Mouse (Mus musculus): ENCODE results near the gene Ctrc. TPM values are rescaled to one million over a fixed set of nuclear protein-coding genes. Genes with fewer than 3 reads are reported as not detected.
A peak's percentile ranks its signal among the peaks of the same experiment; 100 is the strongest.

Gene Ctrc
- polyA plus RNA-seq (2016; fragmentation: Nextera tagmentation; extraction: Ambion mirVana): not detected in 2 replicates

GRCm38 (mm10) chr4:141845999-141846398 is at the start of gene Ctrc:
Gene Ctrc, minus strand, starts transcription at chr4:141846359.
- no peak within 1 kb of the TSS for H3K27ac ChIP-seq
- no peaks in the 10 kb centered on the region for H3K36me3 ChIP-seq
- no peak for DNase-seq (ENCODE audit: low spot score)
- WGBS: 85% methylated on average over 6 of the region's 6 CpGs
- H3K4me1 ChIP-seq: no peaks in the 10 kb centered on the region
- H3K27me3 ChIP-seq (ENCODE audit: insufficient read depth, poor library complexity, severe bottlenecking): no peaks in the 10 kb centered on the region
- H3K9me3 ChIP-seq: no peaks in the 10 kb centered on the region
- H3K4me3 ChIP-seq: no peak within 1 kb of the TSS

GRCm38 (mm10) chr4:141895772-141896171 is 49.6 kb upstream of the Ctrc start:
- H3K36me3 ChIP-seq: no peaks in the 10 kb centered on the region
- no peak for DNase-seq (ENCODE audit: low spot score)
- H3K4me3 ChIP-seq: no peak overlapping the region
- peaks cover 49% of the 10 kb centered on the region for H3K4me1 ChIP-seq
- 0 out of 2 replicates have a peak overlapping the region, but pooled peaks have one; percentile 18 for H3K27ac ChIP-seq
- 48% methylated on average over 12 of the region's 12 CpGs for WGBS
- H3K9me3 ChIP-seq: no peaks in the 10 kb centered on the region
- H3K27me3 ChIP-seq (ENCODE audit: insufficient read depth, poor library complexity, severe bottlenecking): no peaks in the 10 kb centered on the region

GRCm38 (mm10) chr4:141893157-141893784 is 47.1 kb upstream of the Ctrc start:
- H3K9me3 ChIP-seq: no peaks in the 10 kb centered on the region
- H3K36me3 ChIP-seq: no peaks in the 10 kb centered on the region
- peaks cover 28% of the 10 kb centered on the region for H3K4me1 ChIP-seq
- H3K27me3 ChIP-seq (ENCODE audit: insufficient read depth, poor library complexity, severe bottlenecking): no peaks in the 10 kb centered on the region
- DNase-seq (ENCODE audit: low spot score): no peak
- H3K4me3 ChIP-seq: no peak overlapping the region
- no peak overlapping the region for H3K27ac ChIP-seq
- WGBS: 83% methylated on average over 8 of the region's 8 CpGs

GRCm38 (mm10) chr4:141886385-141886968 is 40.3 kb upstream of the Ctrc start:
- Histone ChIP-seq H3K27ac (peak overlapping the region; percentile 81), H3K4me3 (no peak overlapping the region), H3K27me3 (ENCODE audit: insufficient read depth, poor library complexity, severe bottlenecking) (no peaks in the 10 kb centered on the region), H3K36me3 (no peaks in the 10 kb centered on the region), H3K9me3 (no peaks in the 10 kb centered on the region), H3K4me1 (peaks cover 58% of the 10 kb centered on the region)
- WGBS: 26% methylated on average over 6 of the region's 6 CpGs
- DNase-seq (ENCODE audit: low spot score): no peak

GRCm38 (mm10) chr4:141885451-141885850 is 39.3 kb upstream of the Ctrc start:
- peak overlapping the region; percentile 81 for H3K27ac ChIP-seq
- H3K9me3 ChIP-seq: no peaks in the 10 kb centered on the region
- 48% methylated on average over 9 of the region's 9 CpGs for WGBS
- DNase-seq (ENCODE audit: low spot score): no peak
- no peaks in the 10 kb centered on the region for H3K27me3 ChIP-seq (ENCODE audit: insufficient read depth, poor library complexity, severe bottlenecking)
- no peaks in the 10 kb centered on the region for H3K36me3 ChIP-seq
- peaks cover 67% of the 10 kb centered on the region for H3K4me1 ChIP-seq
- peak overlapping the region; percentile 36 for H3K4me3 ChIP-seq

GRCm38 (mm10) chr4:141882858-141883257 is 36.7 kb upstream of the Ctrc start:
- Histone ChIP-seq H3K9me3 (no peaks in the 10 kb centered on the region), H3K27ac (peak overlapping the region; percentile 76), H3K36me3 (no peaks in the 10 kb centered on the region), H3K4me1 (peaks cover 83% of the 10 kb centered on the region), H3K27me3 (ENCODE audit: insufficient read depth, poor library complexity, severe bottlenecking) (no peaks in the 10 kb centered on the region), H3K4me3 (peak overlapping the region; percentile 13; the same call in 1 of the 2 replicates)
- DNase-seq (ENCODE audit: low spot score): no peak
- WGBS: 41% methylated on average over 7 of the region's 7 CpGs

GRCm38 (mm10) chr4:141881950-141882349 is 35.8 kb upstream of the Ctrc start:
- no peak for DNase-seq (ENCODE audit: low spot score)
- Histone ChIP-seq H3K4me1 (peaks cover 76% of the 10 kb centered on the region), H3K4me3 (no peak overlapping the region), H3K36me3 (no peaks in the 10 kb centered on the region), H3K27me3 (ENCODE audit: insufficient read depth, poor library complexity, severe bottlenecking) (no peaks in the 10 kb centered on the region), H3K27ac (peak overlapping the region; percentile 76), H3K9me3 (no peaks in the 10 kb centered on the region)
- 30% methylated on average over 5 of the region's 5 CpGs for WGBS

- peaks cover 72% of the 10 kb centered on the region for H3K4me1 ChIP-seq
- DNase-seq (ENCODE audit: low spot score): no peak
Observed at GRCm38 (mm10) chr4:141881289-141881914, 35.2 kb upstream of the Ctrc start.

GRCm38 (mm10) chr4:141879875-141880274 is 33.7 kb upstream of the Ctrc start:
- 35% methylated on average over 9 of the region's 9 CpGs for WGBS
- Histone ChIP-seq H3K9me3 (no peaks in the 10 kb centered on the region), H3K27me3 (ENCODE audit: insufficient read depth, poor library complexity, severe bottlenecking) (no peaks in the 10 kb centered on the region), H3K27ac (peak overlapping the region; percentile 68; the same call in 1 of the 2 replicates), H3K4me1 (peaks cover 74% of the 10 kb centered on the region), H3K36me3 (no peaks in the 10 kb centered on the region), H3K4me3 (no peak overlapping the region)
- DNase-seq (ENCODE audit: low spot score): no peak

More at GRCm38 (mm10) chr4:141881289-141881914, 35.2 kb upstream of the Ctrc start:
- Histone ChIP-seq H3K27me3 (ENCODE audit: insufficient read depth, poor library complexity, severe bottlenecking) (no peaks in the 10 kb centered on the region), H3K36me3 (no peaks in the 10 kb centered on the region), H3K27ac (peak overlapping the region; percentile 76), H3K4me3 (no peak overlapping the region), H3K9me3 (no peaks in the 10 kb centered on the region)
- 44% methylated on average over 10 of the region's 10 CpGs for WGBS

- Histone ChIP-seq H3K4me3 (no peak overlapping the region), H3K9me3 (no peaks in the 10 kb centered on the region), H3K36me3 (no peaks in the 10 kb centered on the region), H3K27me3 (ENCODE audit: insufficient read depth, poor library complexity, severe bottlenecking) (no peaks in the 10 kb centered on the region), H3K4me1 (peaks cover 70% of the 10 kb centered on the region), H3K27ac (peak overlapping the region; percentile 3; the same call in 1 of the 2 replicates)
- 54% methylated on average over 4 of the region's 4 CpGs for WGBS
- DNase-seq (ENCODE audit: low spot score): no peak
Observed at GRCm38 (mm10) chr4:141879074-141879473, 32.9 kb upstream of the Ctrc start.

GRCm38 (mm10) chr4:141878621-141879020 is 32.5 kb upstream of the Ctrc start:
- peak overlapping the region; percentile 3 for H3K27ac ChIP-seq
- WGBS: 62% methylated on average over 7 of the region's 7 CpGs

GRCm38 (mm10) chr4:141875481-141876108 is 29.4 kb upstream of the Ctrc start:
- peaks cover 72% of the 10 kb centered on the region for H3K4me1 ChIP-seq
- H3K36me3 ChIP-seq: peaks cover 16% of the 10 kb centered on the region
- peak overlapping the region; percentile 93 for H3K27ac ChIP-seq
- H3K27me3 ChIP-seq (ENCODE audit: insufficient read depth, poor library complexity, severe bottlenecking): no peaks in the 10 kb centered on the region
- H3K9me3 ChIP-seq: no peaks in the 10 kb centered on the region
- WGBS: 7% methylated on average over 8 of the region's 8 CpGs
- H3K4me3 ChIP-seq: peak overlapping the region; percentile 74
- no peak for DNase-seq (ENCODE audit: low spot score)

More at GRCm38 (mm10) chr4:141878621-141879020, 32.5 kb upstream of the Ctrc start:
- no peak overlapping the region for H3K4me3 ChIP-seq
- peaks cover 71% of the 10 kb centered on the region for H3K4me1 ChIP-seq
- no peaks in the 10 kb centered on the region for H3K36me3 ChIP-seq
- H3K27me3 ChIP-seq (ENCODE audit: insufficient read depth, poor library complexity, severe bottlenecking): no peaks in the 10 kb centered on the region
- no peaks in the 10 kb centered on the region for H3K9me3 ChIP-seq
- no peak for DNase-seq (ENCODE audit: low spot score)

Measured in heart, embryonic 10.5 days (tissue).